Mouse (Mus musculus): Measurements from ENCODE around the gene Fcmr. TPM values are rescaled to one million over a fixed set of nuclear protein-coding genes. Genes with fewer than 3 reads are reported as not detected.

Fcmr gene
- polyA plus RNA-seq, 1 experiment from 2014 or later: not detected

GRCm38 (mm10) chr1:130840599-130841379, 24.7 kb upstream of the Fcmr start:
- WGBS: 85% methylated on average over 8 of the region's 8 CpGs
- Histone ChIP-seq H3K4me3 (no peak overlapping the region), H3K27me3 (ENCODE audit: poor library complexity, severe bottlenecking) (no peaks in the 10 kb centered on the region), H3K27ac (no peak overlapping the region), H3K36me3 (replicated peaks) (no peaks in the 10 kb centered on the region), H3K4me1 (no peaks in the 10 kb centered on the region), H3K9me3 (no peaks in the 10 kb centered on the region)
- DNase-seq (ENCODE audit: extremely low spot score, low spot score): no peak

GRCm38 (mm10) chr1:130841621-130842020, 23.8 kb upstream of the Fcmr start:
- no peaks in the 10 kb centered on the region for H3K27me3 ChIP-seq (ENCODE audit: poor library complexity, severe bottlenecking)
- H3K27ac ChIP-seq: no peak overlapping the region
- no peak for DNase-seq (ENCODE audit: extremely low spot score, low spot score)
- no peaks in the 10 kb centered on the region for H3K36me3 ChIP-seq (replicated peaks)
- no peak overlapping the region for H3K4me3 ChIP-seq
- 92% methylated on average over 7 of the region's 7 CpGs for WGBS
- H3K4me1 ChIP-seq: no peaks in the 10 kb centered on the region
- no peaks in the 10 kb centered on the region for H3K9me3 ChIP-seq

- Histone ChIP-seq H3K4me1 (no peaks in the 10 kb centered on the region), H3K36me3 (replicated peaks) (no peaks in the 10 kb centered on the region), H3K9me3 (no peaks in the 10 kb centered on the region), H3K4me3 (no peak overlapping the region), H3K27ac (no peak overlapping the region), H3K27me3 (ENCODE audit: poor library complexity, severe bottlenecking) (no peaks in the 10 kb centered on the region)
- DNase-seq (ENCODE audit: extremely low spot score, low spot score): no peak
- WGBS: 90% methylated on average over 7 of the region's 7 CpGs
These were observed 21.0 kb upstream of the Fcmr start for GRCm38 (mm10) chr1:130844516-130844915.

GRCm38 (mm10) chr1:130849530-130850214, 15.8 kb upstream of the Fcmr start:
- Histone ChIP-seq H3K9me3 (no peaks in the 10 kb centered on the region), H3K4me1 (peaks cover 4% of the 10 kb centered on the region; the same call in 1 of the 2 replicates), H3K36me3 (replicated peaks) (no peaks in the 10 kb centered on the region), H3K27ac (no peak overlapping the region), H3K27me3 (ENCODE audit: poor library complexity, severe bottlenecking) (no peaks in the 10 kb centered on the region), H3K4me3 (no peak overlapping the region)
- WGBS: 94% methylated on average over 10 of the region's 10 CpGs
- DNase-seq (ENCODE audit: extremely low spot score, low spot score): no peak

- no peaks in the 10 kb centered on the region for H3K9me3 ChIP-seq
- H3K27me3 ChIP-seq (ENCODE audit: poor library complexity, severe bottlenecking): no peaks in the 10 kb centered on the region
- H3K4me3 ChIP-seq: no peak overlapping the region
- peaks cover 7% of the 10 kb centered on the region; the same call in 1 of the 2 replicates for H3K4me1 ChIP-seq
- H3K27ac ChIP-seq: no peak overlapping the region
- H3K36me3 ChIP-seq (replicated peaks): no peaks in the 10 kb centered on the region
- WGBS: 87% methylated on average over 5 of the region's 5 CpGs
- no peak for DNase-seq (ENCODE audit: extremely low spot score, low spot score)
These were observed 15.1 kb upstream of the Fcmr start for GRCm38 (mm10) chr1:130850405-130850804.

- H3K27me3 ChIP-seq (ENCODE audit: poor library complexity, severe bottlenecking): no peaks in the 10 kb centered on the region
- 86% methylated on average over 9 of the region's 9 CpGs for WGBS
- H3K27ac ChIP-seq: peak overlapping the region; percentile 48; the same call in 1 of the 2 replicates
- H3K9me3 ChIP-seq: no peaks in the 10 kb centered on the region
- peaks cover 7% of the 10 kb centered on the region; the same call in 1 of the 2 replicates for H3K4me1 ChIP-seq
- DNase-seq (ENCODE audit: extremely low spot score, low spot score): no peak
- no peaks in the 10 kb centered on the region for H3K36me3 ChIP-seq (replicated peaks)
- no peak overlapping the region for H3K4me3 ChIP-seq
These were observed 10.7 kb upstream of the Fcmr start for GRCm38 (mm10) chr1:130854819-130855218.

GRCm38 (mm10) chr1:130855723-130856122, 9.7 kb upstream of the Fcmr start:
- WGBS: 78% methylated on average over 2 of the region's 2 CpGs
- Histone ChIP-seq H3K27me3 (ENCODE audit: poor library complexity, severe bottlenecking) (no peaks in the 10 kb centered on the region), H3K36me3 (replicated peaks) (no peaks in the 10 kb centered on the region), H3K27ac (no peak overlapping the region), H3K4me3 (no peak overlapping the region), H3K4me1 (peaks cover 7% of the 10 kb centered on the region; the same call in 1 of the 2 replicates), H3K9me3 (no peaks in the 10 kb centered on the region)
- no peak for DNase-seq (ENCODE audit: extremely low spot score, low spot score)

GRCm38 (mm10) chr1:130857456-130857855, 8.0 kb upstream of the Fcmr start:
- DNase-seq (ENCODE audit: extremely low spot score, low spot score): no peak
- Histone ChIP-seq H3K27ac (no peak overlapping the region), H3K36me3 (replicated peaks) (no peaks in the 10 kb centered on the region), H3K4me1 (peaks cover 7% of the 10 kb centered on the region; the same call in 1 of the 2 replicates), H3K4me3 (no peak overlapping the region), H3K9me3 (no peaks in the 10 kb centered on the region), H3K27me3 (ENCODE audit: poor library complexity, severe bottlenecking) (no peaks in the 10 kb centered on the region)
- WGBS: 90% methylated on average over 4 of the region's 4 CpGs

- no peaks in the 10 kb centered on the region for H3K9me3 ChIP-seq
- H3K4me3 ChIP-seq: no peak overlapping the region
- no peaks in the 10 kb centered on the region for H3K4me1 ChIP-seq
- no peak for DNase-seq (ENCODE audit: extremely low spot score, low spot score)
- WGBS: 89% methylated on average over 4 of the region's 4 CpGs
- no peaks in the 10 kb centered on the region for H3K36me3 ChIP-seq (replicated peaks)
- no peak overlapping the region for H3K27ac ChIP-seq
- no peaks in the 10 kb centered on the region for H3K27me3 ChIP-seq (ENCODE audit: poor library complexity, severe bottlenecking)
These were observed 1.2 kb upstream of the Fcmr start for GRCm38 (mm10) chr1:130864238-130864637.

- Histone ChIP-seq H3K9me3 (no peaks in the 10 kb centered on the region), H3K4me1 (no peaks in the 10 kb centered on the region), H3K27ac (no peak overlapping the region), H3K36me3 (replicated peaks) (no peaks in the 10 kb centered on the region), H3K27me3 (ENCODE audit: poor library complexity, severe bottlenecking) (no peaks in the 10 kb centered on the region), H3K4me3 (no peak overlapping the region)
- WGBS: 91% methylated on average over 5 of the region's 5 CpGs
- no peak for DNase-seq (ENCODE audit: extremely low spot score, low spot score)
These were observed 728 bp upstream of the Fcmr start for GRCm38 (mm10) chr1:130864741-130865140.

- H3K27ac ChIP-seq: no peak overlapping the region
- H3K4me1 ChIP-seq: peaks cover 2% of the 10 kb centered on the region
- H3K36me3 ChIP-seq (replicated peaks): no peaks in the 10 kb centered on the region
- no peak for DNase-seq (ENCODE audit: extremely low spot score, low spot score)
- H3K4me3 ChIP-seq: no peak overlapping the region
- 97% methylated on average over 2 of the region's 2 CpGs for WGBS
- H3K9me3 ChIP-seq: no peaks in the 10 kb centered on the region
- H3K27me3 ChIP-seq (ENCODE audit: poor library complexity, severe bottlenecking): peaks cover 9% of the 10 kb centered on the region
These were observed 7.4 kb downstream of the Fcmr start for GRCm38 (mm10) chr1:130872912-130873311.

GRCm38 (mm10) chr1:130875139-130875538, 9.7 kb downstream of the Fcmr start:
- Histone ChIP-seq H3K4me1 (peaks cover 10% of the 10 kb centered on the region), H3K27ac (no peak overlapping the region), H3K4me3 (no peak overlapping the region), H3K36me3 (replicated peaks) (no peaks in the 10 kb centered on the region), H3K27me3 (ENCODE audit: poor library complexity, severe bottlenecking) (peaks cover 32% of the 10 kb centered on the region), H3K9me3 (no peaks in the 10 kb centered on the region)
- WGBS: 40% methylated on average over 3 of the region's 3 CpGs
- DNase-seq (ENCODE audit: extremely low spot score, low spot score): no peak

- Histone ChIP-seq H3K9me3 (no peaks in the 10 kb centered on the region), H3K27ac (no peak overlapping the region), H3K36me3 (replicated peaks) (no peaks in the 10 kb centered on the region), H3K4me3 (no peak overlapping the region), H3K4me1 (peaks cover 10% of the 10 kb centered on the region), H3K27me3 (ENCODE audit: poor library complexity, severe bottlenecking) (peaks cover 38% of the 10 kb centered on the region)
- 64% methylated on average over 3 of the region's 3 CpGs for WGBS
- no peak for DNase-seq (ENCODE audit: extremely low spot score, low spot score)
These were observed 10.4 kb downstream of the Fcmr start for GRCm38 (mm10) chr1:130875910-130876309.

Measured in forebrain, embryonic 10.5 days (tissue).